Mouse (Mus musculus) left cerebral cortex, adult 2 months (tissue): Measurements from ENCODE around the gene Pafah1b2. TPM values are rescaled to one million over a fixed set of nuclear protein-coding genes. Genes with fewer than 3 reads are reported as not detected.

ENCODE experiments used
- DNase-seq, 2 experiments: peaks; one replicate each; pipeline ENCODE4 v3.0.0; 2021 to 2022; ENCODE audit warnings: low spot score in 2 of 2, mixed read lengths in 1 of 2; ENCODE audit errors: extremely low spot score in 1 of 2
- H3K27ac ChIP-seq: fragments of 200-600 bp; 2 replicates; pipeline ENCODE4 v1.8.1; 2022
- H3K4me3 ChIP-seq: fragments of 200-600 bp; 2 replicates; pipeline ENCODE4 v1.8.1; 2022
- CTCF ChIP-seq: fragments of 200-600 bp; IDR thresholded peaks from 2 replicates; pipeline ENCODE4 v1.8.1; 2022; ENCODE audit warnings: antibody characterized with exemption, mild to moderate bottlenecking, moderate library complexity
- intact Hi-C: fragments of 180-260 bp; cut with DNase I; formaldehyde crosslinking; loops from one replicate; pipeline ENCODE4 v1.15.1; 2025
- total RNA-seq, 2 experiments: library from RNA; stranded (reverse); gene quantifications; 2 replicates each; pipeline ENCODE4 v1.2.3; 2021

Gene Pafah1b2
- total RNA-seq, 2 experiments from 2014 or later: 193 to 215 TPM

- Histone ChIP-seq H3K27ac (no peak overlapping the region), H3K4me3 (no peak overlapping the region)
- intact Hi-C loops: no loop called here
- TF ChIP-seq CTCF: no peak
- DNase-seq: no peak
These were observed 66.2 kb downstream of the Pafah1b2 start for GRCm38 (mm10) chr9:45946182-45946871.

- no peak for DNase-seq
- H3K4me3 ChIP-seq: no peak overlapping the region
- no peak overlapping the region for H3K27ac ChIP-seq
- TF ChIP-seq CTCF: no peak
- intact Hi-C loops: no loop called here
These were observed 66.8 kb downstream of the Pafah1b2 start for GRCm38 (mm10) chr9:45945721-45946120.

- Histone ChIP-seq H3K4me3 (no peak overlapping the region), H3K27ac (no peak overlapping the region)
- intact Hi-C loops: no loop called here
- no peak for TF ChIP-seq CTCF
- no peak for DNase-seq
These were observed 67.7 kb downstream of the Pafah1b2 start for GRCm38 (mm10) chr9:45944506-45945400.

- no peak for TF ChIP-seq CTCF
- no peak overlapping the region for H3K4me3 ChIP-seq
- DNase-seq: no peak
- intact Hi-C loops: no loop called here
- no peak overlapping the region for H3K27ac ChIP-seq
These were observed 68.6 kb downstream of the Pafah1b2 start for GRCm38 (mm10) chr9:45943628-45944505.

- no peak for DNase-seq
- no peak for TF ChIP-seq CTCF
- Histone ChIP-seq H3K27ac (no peak overlapping the region), H3K4me3 (no peak overlapping the region)
- intact Hi-C loops: no loop called here
These were observed 69.6 kb downstream of the Pafah1b2 start for GRCm38 (mm10) chr9:45942916-45943315.

- no peak for TF ChIP-seq CTCF
- DNase-seq: no peak
These were observed 70.0 kb downstream of the Pafah1b2 start for GRCm38 (mm10) chr9:45942464-45942863.

GRCm38 (mm10) chr9:45941329-45941888 lies 71.1 kb downstream of the Pafah1b2 start:
- no peak overlapping the region for H3K27ac ChIP-seq
- intact Hi-C loops: no loop called here
- no peak; the same call in 1 of the 2 replicates for TF ChIP-seq CTCF
- no peak overlapping the region for H3K4me3 ChIP-seq
- no peak for DNase-seq

More at GRCm38 (mm10) chr9:45942464-45942863, 70.0 kb downstream of the Pafah1b2 start:
- intact Hi-C loops: no loop called here
- no peak overlapping the region for H3K27ac ChIP-seq
- no peak overlapping the region for H3K4me3 ChIP-seq

GRCm38 (mm10) chr9:45939794-45940193 lies 72.7 kb downstream of the Pafah1b2 start:
- Histone ChIP-seq H3K4me3 (no peak overlapping the region), H3K27ac (no peak overlapping the region)
- intact Hi-C loops: no loop called here
- no peak for TF ChIP-seq CTCF
- DNase-seq: no peak

- DNase-seq: no peak
- Histone ChIP-seq H3K4me3 (no peak overlapping the region), H3K27ac (no peak overlapping the region)
- no peak for TF ChIP-seq CTCF
- intact Hi-C loops: no loop called here
These were observed 73.4 kb downstream of the Pafah1b2 start for GRCm38 (mm10) chr9:45938952-45939637.

- no peak for TF ChIP-seq CTCF
- intact Hi-C loops: no loop called here
- DNase-seq: no peak
- H3K4me3 ChIP-seq: no peak overlapping the region
- H3K27ac ChIP-seq: no peak overlapping the region
These were observed 74.4 kb downstream of the Pafah1b2 start for GRCm38 (mm10) chr9:45938088-45938487.

- peak in 1 of 2 experiments; percentile 37 for DNase-seq
- peak; percentile 72 for TF ChIP-seq CTCF
- intact Hi-C loops: loop anchor here (2.0 kb wide), 2 partner anchors 18 to 26 kb away; partner anchors contain the start of gene Sidt2
- Histone ChIP-seq H3K4me3 (no peak overlapping the region), H3K27ac (no peak overlapping the region)
These were observed 75.6 kb downstream of the Pafah1b2 start for GRCm38 (mm10) chr9:45936883-45937282.
